Mouse (Mus musculus): ENCODE results near the gene Pkd1l3. TPM values are rescaled to one million over a fixed set of nuclear protein-coding genes. Genes with fewer than 3 reads are reported as not detected.
A peak's percentile ranks its signal among the peaks of the same experiment; 100 is the strongest.

The Pkd1l3 gene
- polyA plus RNA-seq, 1 experiment from 2014 or later, result 0.28 TPM

GRCm38 (mm10) chr8:109681535-109681934, 67.2 kb downstream of the Pkd1l3 start:
- no peaks in the 10 kb centered on the region for H3K4me1 ChIP-seq (ENCODE audit: control insufficient read depth, insufficient read depth, low read length)
- ATAC-seq (ENCODE audit: low FRiP score, low TSS enrichment), result no peak
- no peak overlapping the region for H3K4me3 ChIP-seq (ENCODE audit: low read length)
- 82% methylated on average over 3 of the region's 3 CpGs for WGBS
- H3K36me3 ChIP-seq (ENCODE audit: control insufficient read depth, insufficient read depth, low read length), result peaks cover 68% of the 10 kb centered on the region
- H3K27me3 ChIP-seq (ENCODE audit: control insufficient read depth, insufficient read depth, low read length), result no peaks in the 10 kb centered on the region
- H3K9me3 ChIP-seq (ENCODE audit: control insufficient read depth, low read length), result no peaks in the 10 kb centered on the region
- no peak overlapping the region for H3K4me2 ChIP-seq (replicated peaks; ENCODE audit: low read depth, low read length)
- H3K27ac ChIP-seq (ENCODE audit: low read depth, low read length), result no peak overlapping the region
- H3K9ac ChIP-seq (ENCODE audit: low read depth, low read length), result no peak overlapping the region

- Histone ChIP-seq H3K36me3 (ENCODE audit: control insufficient read depth, insufficient read depth, low read length) (peaks cover 62% of the 10 kb centered on the region), H3K27ac (ENCODE audit: low read depth, low read length) (no peak overlapping the region), H3K9ac (ENCODE audit: low read depth, low read length) (no peak overlapping the region), H3K9me3 (ENCODE audit: control insufficient read depth, low read length) (no peaks in the 10 kb centered on the region), H3K4me1 (ENCODE audit: control insufficient read depth, insufficient read depth, low read length) (no peaks in the 10 kb centered on the region), H3K4me3 (ENCODE audit: low read length) (no peak overlapping the region), H3K27me3 (ENCODE audit: control insufficient read depth, insufficient read depth, low read length) (no peaks in the 10 kb centered on the region), H3K4me2 (replicated peaks; ENCODE audit: low read depth, low read length) (no peak overlapping the region)
- 94% methylated on average over 5 of the region's 5 CpGs for WGBS
- ATAC-seq (ENCODE audit: low FRiP score, low TSS enrichment), result no peak
These were observed 67.8 kb downstream of the Pkd1l3 start for GRCm38 (mm10) chr8:109682120-109682519.

- Histone ChIP-seq H3K27me3 (ENCODE audit: control insufficient read depth, insufficient read depth, low read length) (no peaks in the 10 kb centered on the region), H3K9me3 (ENCODE audit: control insufficient read depth, low read length) (no peaks in the 10 kb centered on the region), H3K36me3 (ENCODE audit: control insufficient read depth, insufficient read depth, low read length) (peaks cover 13% of the 10 kb centered on the region), H3K27ac (ENCODE audit: low read depth, low read length) (no peak overlapping the region), H3K4me1 (ENCODE audit: control insufficient read depth, insufficient read depth, low read length) (peaks cover 16% of the 10 kb centered on the region), H3K9ac (ENCODE audit: low read depth, low read length) (no peak overlapping the region), H3K4me3 (ENCODE audit: low read length) (no peak overlapping the region), H3K4me2 (replicated peaks; ENCODE audit: low read depth, low read length) (no peak overlapping the region)
- WGBS, result 91% methylated on average over 5 of the region's 5 CpGs
- no peak for ATAC-seq (ENCODE audit: low FRiP score, low TSS enrichment)
These were observed 72.9 kb downstream of the Pkd1l3 start for GRCm38 (mm10) chr8:109687248-109687647.

- Histone ChIP-seq H3K4me3 (ENCODE audit: low read length) (peak overlapping the region; percentile 100), H3K9ac (ENCODE audit: low read depth, low read length) (peak overlapping the region; percentile 96), H3K36me3 (ENCODE audit: control insufficient read depth, insufficient read depth, low read length) (no peaks in the 10 kb centered on the region), H3K4me2 (replicated peaks; ENCODE audit: low read depth, low read length) (peak overlapping the region; percentile 74), H3K4me1 (ENCODE audit: control insufficient read depth, insufficient read depth, low read length) (peaks cover 23% of the 10 kb centered on the region), H3K9me3 (ENCODE audit: control insufficient read depth, low read length) (no peaks in the 10 kb centered on the region), H3K27ac (ENCODE audit: low read depth, low read length) (no peak overlapping the region), H3K27me3 (ENCODE audit: control insufficient read depth, insufficient read depth, low read length) (no peaks in the 10 kb centered on the region)
- ATAC-seq (ENCODE audit: low FRiP score, low TSS enrichment), result no peak
- 56% methylated on average over 5 of the region's 5 CpGs for WGBS
These were observed 77.5 kb downstream of the Pkd1l3 start for GRCm38 (mm10) chr8:109691769-109692168.

- peak overlapping the region; percentile 74 for H3K4me2 ChIP-seq (replicated peaks; ENCODE audit: low read depth, low read length)
- H3K36me3 ChIP-seq (ENCODE audit: control insufficient read depth, insufficient read depth, low read length), result no peaks in the 10 kb centered on the region
- peak; percentile 72 for ATAC-seq (ENCODE audit: low FRiP score, low TSS enrichment)
- H3K4me1 ChIP-seq (ENCODE audit: control insufficient read depth, insufficient read depth, low read length), result peaks cover 23% of the 10 kb centered on the region
- H3K9ac ChIP-seq (ENCODE audit: low read depth, low read length), result peak overlapping the region; percentile 96
- WGBS, result under 1% methylated on average over 38 of the region's 38 CpGs
- H3K27me3 ChIP-seq (ENCODE audit: control insufficient read depth, insufficient read depth, low read length), result no peaks in the 10 kb centered on the region
- peak overlapping the region; percentile 100 for H3K4me3 ChIP-seq (ENCODE audit: low read length)
- H3K27ac ChIP-seq (ENCODE audit: low read depth, low read length), result peak overlapping the region; percentile 67
- no peaks in the 10 kb centered on the region for H3K9me3 ChIP-seq (ENCODE audit: control insufficient read depth, low read length)
These were observed 78.3 kb downstream of the Pkd1l3 start for GRCm38 (mm10) chr8:109692443-109693145.

GRCm38 (mm10) chr8:109693146-109693900, 79.0 kb downstream of the Pkd1l3 start, which contains the start of gene Ist1:
Gene Ist1 (minus strand): TSS chr8:109693260.
- peak within 1 kb of the TSS; percentile 67 for H3K27ac ChIP-seq (ENCODE audit: low read depth, low read length)
- peak; percentile 98 for ATAC-seq (ENCODE audit: low FRiP score, low TSS enrichment)
- H3K4me2 ChIP-seq (replicated peaks; ENCODE audit: low read depth, low read length), result peak within 1 kb of the TSS; percentile 74
- peaks cover 23% of the 10 kb centered on the region for H3K4me1 ChIP-seq (ENCODE audit: control insufficient read depth, insufficient read depth, low read length)
- H3K4me3 ChIP-seq (ENCODE audit: low read length), result peak within 1 kb of the TSS; percentile 100
- WGBS, result under 1% methylated on average over 54 of the region's 57 CpGs
- H3K36me3 ChIP-seq (ENCODE audit: control insufficient read depth, insufficient read depth, low read length), result no peaks in the 10 kb centered on the region
- peak within 1 kb of the TSS; percentile 96 for H3K9ac ChIP-seq (ENCODE audit: low read depth, low read length)
- no peaks in the 10 kb centered on the region for H3K9me3 ChIP-seq (ENCODE audit: control insufficient read depth, low read length)
- H3K27me3 ChIP-seq (ENCODE audit: control insufficient read depth, insufficient read depth, low read length), result no peaks in the 10 kb centered on the region

- Histone ChIP-seq H3K27me3 (ENCODE audit: control insufficient read depth, insufficient read depth, low read length) (no peaks in the 10 kb centered on the region), H3K9me3 (ENCODE audit: control insufficient read depth, low read length) (no peaks in the 10 kb centered on the region), H3K4me2 (replicated peaks; ENCODE audit: low read depth, low read length) (peak overlapping the region; percentile 61; the same call in 1 of the 2 replicates), H3K27ac (ENCODE audit: low read depth, low read length) (no peak overlapping the region), H3K9ac (ENCODE audit: low read depth, low read length) (no peak overlapping the region), H3K36me3 (ENCODE audit: control insufficient read depth, insufficient read depth, low read length) (no peaks in the 10 kb centered on the region), H3K4me1 (ENCODE audit: control insufficient read depth, insufficient read depth, low read length) (peaks cover 23% of the 10 kb centered on the region), H3K4me3 (ENCODE audit: low read length) (peak overlapping the region; percentile 100; the same call in 1 of the 2 replicates)
- no peak for ATAC-seq (ENCODE audit: low FRiP score, low TSS enrichment)
- 36% methylated on average over 6 of the region's 6 CpGs for WGBS
These were observed 79.8 kb downstream of the Pkd1l3 start for GRCm38 (mm10) chr8:109694154-109694553.

- Histone ChIP-seq H3K4me3 (ENCODE audit: low read length) (no peak overlapping the region), H3K27ac (ENCODE audit: low read depth, low read length) (no peak overlapping the region), H3K9ac (ENCODE audit: low read depth, low read length) (no peak overlapping the region), H3K9me3 (ENCODE audit: control insufficient read depth, low read length) (no peaks in the 10 kb centered on the region), H3K4me2 (replicated peaks; ENCODE audit: low read depth, low read length) (no peak overlapping the region), H3K4me1 (ENCODE audit: control insufficient read depth, insufficient read depth, low read length) (peaks cover 7% of the 10 kb centered on the region; the same call in 1 of the 2 replicates), H3K36me3 (ENCODE audit: control insufficient read depth, insufficient read depth, low read length) (no peaks in the 10 kb centered on the region), H3K27me3 (ENCODE audit: control insufficient read depth, insufficient read depth, low read length) (no peaks in the 10 kb centered on the region)
- WGBS, result 88% methylated on average over 1 of the region's 1 CpGs
- no peak for ATAC-seq (ENCODE audit: low FRiP score, low TSS enrichment)
These were observed 83.4 kb downstream of the Pkd1l3 start for GRCm38 (mm10) chr8:109697754-109698153.

GRCm38 (mm10) chr8:109698477-109698876, 84.2 kb downstream of the Pkd1l3 start:
- no peak overlapping the region for H3K4me2 ChIP-seq (replicated peaks; ENCODE audit: low read depth, low read length)
- WGBS, result 80% methylated on average over 3 of the region's 3 CpGs
- H3K9me3 ChIP-seq (ENCODE audit: control insufficient read depth, low read length), result no peaks in the 10 kb centered on the region
- no peak for ATAC-seq (ENCODE audit: low FRiP score, low TSS enrichment)
- H3K4me1 ChIP-seq (ENCODE audit: control insufficient read depth, insufficient read depth, low read length), result peaks cover 7% of the 10 kb centered on the region; the same call in 1 of the 2 replicates
- H3K36me3 ChIP-seq (ENCODE audit: control insufficient read depth, insufficient read depth, low read length), result no peaks in the 10 kb centered on the region
- no peak overlapping the region for H3K27ac ChIP-seq (ENCODE audit: low read depth, low read length)
- no peaks in the 10 kb centered on the region for H3K27me3 ChIP-seq (ENCODE audit: control insufficient read depth, insufficient read depth, low read length)
- no peak overlapping the region for H3K9ac ChIP-seq (ENCODE audit: low read depth, low read length)
- no peak overlapping the region for H3K4me3 ChIP-seq (ENCODE audit: low read length)

Data from kidney, embryonic 14.5 days (tissue).